Mouse (Mus musculus) stomach, embryonic 15.5 days (tissue): ENCODE measurements at regions not wholly inside any gene's neighbourhood (a gene's known extent, or its start where the extent isn't known, plus 50 kb on each side); places are given as distances from the start of the nearest gene placed in this dataset.

ENCODE experiments used
- ATAC-seq: fragments of 200-750 bp; cut with Nextera tagmentation; 2 replicates; pipeline ENCODE4 v1.8.0; 2017; ENCODE audit warnings: low read depth, moderate number of reproducible peaks, moderate TSS enrichment; ENCODE audit not compliant: insufficient read depth, low FRiP score
- H3K27ac ChIP-seq: fragments of 300-500 bp; sonication (generic); 2 replicates; pipeline ENCODE4 v1.5.1; 2015; ENCODE audit warnings: mild to moderate bottlenecking, inconsistent platforms
- H3K27me3 ChIP-seq: fragments of 300-500 bp; sonication (generic); replicated peaks from 2 replicates; pipeline ENCODE4 v1.6.1; 2015; ENCODE audit warnings: inconsistent platforms
- H3K36me3 ChIP-seq: fragments of 300-500 bp; sonication (generic); 2 replicates; pipeline ENCODE4 v1.6.1; 2015; ENCODE audit warnings: inconsistent platforms
- H3K4me1 ChIP-seq: fragments of 300-500 bp; sonication (generic); 2 replicates; pipeline ENCODE4 v1.6.1; 2015; ENCODE audit warnings: inconsistent platforms
- H3K4me2 ChIP-seq: fragments of 300-500 bp; sonication (generic); 2 replicates; pipeline ENCODE4 v1.6.1; 2015; ENCODE audit warnings: mild to moderate bottlenecking, inconsistent platforms
- H3K4me3 ChIP-seq: fragments of 300-500 bp; sonication (generic); replicated peaks from 2 replicates; pipeline ENCODE4 v1.5.1; 2015; ENCODE audit warnings: inconsistent platforms
- H3K9ac ChIP-seq: fragments of 300-500 bp; sonication (generic); 2 replicates; pipeline ENCODE4 v1.6.1; 2015; ENCODE audit warnings: inconsistent platforms
- H3K9me3 ChIP-seq: fragments of 300-500 bp; sonication (generic); 2 replicates; pipeline ENCODE4 v1.6.1; 2016; ENCODE audit warnings: inconsistent platforms
- WGBS: fragments of 180-500 bp; shearing (Covaris S2); methylation state at CpG from one replicate; pipeline ENCODE4 v1.1.7; 2015; 5-methylcytosine and 5-hydroxymethylcytosine counted together

DNA sequence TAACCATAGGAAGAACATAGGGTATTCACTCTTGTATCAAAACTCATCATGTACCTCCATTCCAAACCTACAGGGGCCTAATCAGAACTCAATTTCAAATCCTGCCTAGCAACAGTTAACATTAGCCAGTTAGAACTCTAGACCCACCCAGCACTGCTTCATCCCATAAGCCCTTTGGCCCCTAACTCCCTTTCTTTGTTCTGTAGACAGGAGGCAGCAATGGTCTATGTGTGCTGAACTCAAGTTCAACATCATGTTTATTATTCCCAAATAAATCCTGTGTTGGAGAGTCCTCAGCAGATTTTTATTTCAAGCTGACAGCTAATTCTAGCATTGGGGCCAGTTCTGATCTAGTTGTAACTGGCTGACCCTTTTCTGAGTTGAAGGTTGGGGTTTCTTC lies 112.2 kb downstream of the Ipo8 start:
- Histone ChIP-seq H3K27ac (no peak overlapping the region), H3K27me3 (no peaks in the 10 kb centered on the region), H3K4me1 (no peaks in the 10 kb centered on the region), H3K9ac (no peak overlapping the region), H3K4me3 (no peak overlapping the region), H3K36me3 (no peaks in the 10 kb centered on the region), H3K9me3 (no peaks in the 10 kb centered on the region), H3K4me2 (no peak overlapping the region)
- ATAC-seq, result no peak

DNA sequence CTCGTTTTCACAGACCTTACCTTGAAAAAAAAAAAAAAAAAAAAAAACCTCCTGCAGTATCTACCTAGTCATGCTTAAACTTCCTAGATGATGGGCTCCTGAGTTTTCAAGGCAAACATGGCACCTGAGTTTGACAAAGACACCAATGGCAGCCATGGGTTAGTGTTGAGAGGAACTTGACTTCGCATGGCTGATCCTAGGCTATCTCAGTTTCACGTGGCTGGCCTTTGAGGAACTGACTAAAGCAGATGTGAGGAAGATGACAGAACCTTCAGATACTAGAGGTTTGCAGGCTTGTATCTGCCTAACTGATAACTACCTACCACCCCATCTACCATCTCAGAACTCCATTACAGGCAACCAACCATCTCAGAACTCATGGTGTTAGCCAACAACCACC lies 120.9 kb downstream of the Ipo8 start:
- Histone ChIP-seq H3K4me3 (no peak overlapping the region), H3K27me3 (no peaks in the 10 kb centered on the region), H3K9me3 (no peaks in the 10 kb centered on the region), H3K36me3 (no peaks in the 10 kb centered on the region), H3K4me1 (no peaks in the 10 kb centered on the region), H3K9ac (no peak overlapping the region), H3K4me2 (no peak overlapping the region), H3K27ac (no peak overlapping the region)
- ATAC-seq, result no peak
- whole genome bisulfite sequencing, result 80% methylated on average over 3 of the region's 3 CpGs

DNA sequence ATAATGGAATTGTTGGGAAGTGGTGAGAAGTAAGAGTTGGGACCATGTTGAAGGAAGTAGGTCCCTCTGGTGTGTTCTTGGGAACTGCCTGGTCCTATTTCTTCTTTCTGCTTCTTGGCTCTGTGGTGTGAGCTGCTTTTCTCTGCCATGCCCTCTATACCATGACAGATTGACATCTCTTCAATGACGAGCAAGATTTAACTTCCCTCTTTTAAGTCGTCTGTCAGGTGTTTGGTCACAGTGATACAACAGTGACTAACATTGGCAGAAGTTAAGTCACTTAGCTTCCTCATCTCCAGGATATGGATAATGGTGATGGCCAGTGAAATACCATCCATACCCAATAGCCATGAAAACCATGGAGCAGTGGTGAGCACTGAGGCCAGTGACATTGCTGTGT lies 122.9 kb downstream of the Ipo8 start:
- WGBS, result 85% methylated on average over 2 of the region's 2 CpGs
- no peak overlapping the region for H3K4me3 ChIP-seq
- H3K9me3 ChIP-seq, result no peaks in the 10 kb centered on the region
- no peaks in the 10 kb centered on the region for H3K4me1 ChIP-seq
- H3K27ac ChIP-seq, result no peak overlapping the region
- H3K27me3 ChIP-seq, result no peaks in the 10 kb centered on the region
- no peak for ATAC-seq
- H3K36me3 ChIP-seq, result no peaks in the 10 kb centered on the region
- no peak overlapping the region for H3K4me2 ChIP-seq
- H3K9ac ChIP-seq, result no peak overlapping the region

GRCm38 (mm10) chr6:148705711-148706110 lies 125.6 kb downstream of the Ipo8 start:
- Histone ChIP-seq H3K27me3 (no peaks in the 10 kb centered on the region), H3K9ac (no peak overlapping the region), H3K4me2 (no peak overlapping the region), H3K27ac (no peak overlapping the region), H3K36me3 (no peaks in the 10 kb centered on the region), H3K9me3 (no peaks in the 10 kb centered on the region), H3K4me1 (no peaks in the 10 kb centered on the region), H3K4me3 (no peak overlapping the region)
- WGBS, result 38% methylated on average over 2 of the region's 2 CpGs
- ATAC-seq, result no peak

- H3K4me3 ChIP-seq, result no peak overlapping the region
- no peaks in the 10 kb centered on the region for H3K9me3 ChIP-seq
- H3K27ac ChIP-seq, result no peak overlapping the region
- no peak overlapping the region for H3K4me2 ChIP-seq
- ATAC-seq, result 0 out of 2 replicates have a peak, but pooled peaks have one; percentile 7
- no peaks in the 10 kb centered on the region for H3K27me3 ChIP-seq
- H3K9ac ChIP-seq, result no peak overlapping the region
- WGBS, result 43% methylated on average over 4 of the region's 4 CpGs
- H3K36me3 ChIP-seq, result no peaks in the 10 kb centered on the region
- H3K4me1 ChIP-seq, result no peaks in the 10 kb centered on the region
These were observed 137.9 kb downstream of the Ipo8 start for GRCm38 (mm10) chr6:148693329-148693728.

DNA sequence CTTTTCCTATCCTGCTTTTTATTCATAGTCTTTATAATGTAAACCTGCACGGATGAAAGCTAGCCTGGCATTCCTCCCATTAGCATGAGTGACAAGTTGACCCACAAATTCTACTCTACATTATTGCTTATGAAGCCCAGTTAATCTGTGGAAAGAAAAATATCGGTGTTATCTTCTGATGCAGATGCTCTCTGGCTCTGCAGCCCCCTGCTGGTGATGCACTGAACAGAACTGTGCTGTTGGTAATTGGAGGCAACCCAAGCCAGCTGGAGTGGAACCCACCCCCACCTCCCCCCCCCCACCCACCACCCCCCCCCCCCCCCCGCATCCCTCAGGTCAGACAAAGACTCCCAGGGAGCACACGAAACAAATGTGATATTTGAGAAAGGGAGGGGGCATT lies 143.5 kb downstream of the Ipo8 start:
- Histone ChIP-seq H3K27ac (no peak overlapping the region), H3K4me2 (no peak overlapping the region), H3K4me1 (no peaks in the 10 kb centered on the region), H3K27me3 (no peaks in the 10 kb centered on the region), H3K9me3 (no peaks in the 10 kb centered on the region), H3K36me3 (no peaks in the 10 kb centered on the region), H3K4me3 (no peak overlapping the region), H3K9ac (no peak overlapping the region)
- WGBS, result 24% methylated on average over 3 of the region's 4 CpGs
- ATAC-seq, result no peak

DNA sequence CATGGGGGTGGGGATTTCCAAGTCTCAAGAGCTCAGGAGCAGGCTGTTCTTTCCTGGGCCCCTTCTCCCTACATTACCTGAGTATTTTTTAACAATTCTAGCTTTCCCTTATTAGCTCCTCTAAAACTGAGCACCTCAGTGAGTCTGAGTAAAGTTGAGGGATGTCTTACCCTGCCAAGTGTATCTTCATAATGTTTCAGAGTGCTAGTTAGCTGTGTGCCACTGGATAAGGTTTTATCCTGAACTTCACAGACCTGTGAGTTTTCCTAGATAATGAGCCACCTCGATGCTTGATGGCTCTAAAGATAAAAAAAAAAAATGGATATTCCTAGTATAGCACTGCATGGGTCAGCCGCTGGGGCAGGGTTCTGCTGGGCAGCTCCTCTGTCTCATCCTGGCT lies 171.1 kb downstream of the Ipo8 start:
- ATAC-seq, result no peak
- no peaks in the 10 kb centered on the region for H3K4me1 ChIP-seq
- no peak overlapping the region for H3K4me3 ChIP-seq
- no peak overlapping the region for H3K9ac ChIP-seq
- H3K27me3 ChIP-seq, result no peaks in the 10 kb centered on the region
- H3K9me3 ChIP-seq, result no peaks in the 10 kb centered on the region
- no peak overlapping the region for H3K4me2 ChIP-seq
- no peak overlapping the region for H3K27ac ChIP-seq
- WGBS, result 71% methylated on average over 2 of the region's 2 CpGs
- no peaks in the 10 kb centered on the region for H3K36me3 ChIP-seq

- Histone ChIP-seq H3K27ac (no peak overlapping the region), H3K9ac (no peak overlapping the region), H3K9me3 (no peaks in the 10 kb centered on the region), H3K4me2 (no peak overlapping the region), H3K27me3 (no peaks in the 10 kb centered on the region), H3K4me1 (no peaks in the 10 kb centered on the region), H3K4me3 (no peak overlapping the region), H3K36me3 (no peaks in the 10 kb centered on the region)
- no peak for ATAC-seq
- WGBS, result 46% methylated on average over 3 of the region's 3 CpGs
These were observed 178.1 kb downstream of the Ipo8 start for GRCm38 (mm10) chr6:148653216-148653615.

GRCm38 (mm10) chr6:148652434-148652833 lies 178.8 kb downstream of the Ipo8 start:
- Histone ChIP-seq H3K36me3 (no peaks in the 10 kb centered on the region), H3K4me1 (no peaks in the 10 kb centered on the region), H3K27me3 (no peaks in the 10 kb centered on the region), H3K9me3 (no peaks in the 10 kb centered on the region), H3K9ac (no peak overlapping the region), H3K27ac (no peak overlapping the region), H3K4me2 (no peak overlapping the region), H3K4me3 (no peak overlapping the region)
- 72% methylated on average over 4 of the region's 4 CpGs for WGBS
- no peak for ATAC-seq

GRCm38 (mm10) chr6:148647423-148648390 lies 183.6 kb downstream of the Ipo8 start:
- peak; percentile 72; the same call in 1 of the 2 replicates for ATAC-seq
- Histone ChIP-seq H3K36me3 (no peaks in the 10 kb centered on the region), H3K9me3 (no peaks in the 10 kb centered on the region), H3K4me1 (no peaks in the 10 kb centered on the region), H3K27me3 (no peaks in the 10 kb centered on the region), H3K4me3 (no peak overlapping the region), H3K4me2 (no peak overlapping the region), H3K9ac (no peak overlapping the region), H3K27ac (no peak overlapping the region)
- WGBS, result 70% methylated on average over 2 of the region's 2 CpGs

GRCm38 (mm10) chr6:148640595-148640994 lies 190.7 kb downstream of the Ipo8 start:
- no peak overlapping the region for H3K27ac ChIP-seq
- no peak overlapping the region for H3K4me2 ChIP-seq
- H3K36me3 ChIP-seq, result no peaks in the 10 kb centered on the region
- no peak overlapping the region for H3K4me3 ChIP-seq
- no peaks in the 10 kb centered on the region for H3K9me3 ChIP-seq
- no peak overlapping the region for H3K9ac ChIP-seq
- WGBS, result 83% methylated on average over 1 of the region's 1 CpGs
- H3K4me1 ChIP-seq, result no peaks in the 10 kb centered on the region
- ATAC-seq, result no peak
- no peaks in the 10 kb centered on the region for H3K27me3 ChIP-seq

- H3K9me3 ChIP-seq, result no peaks in the 10 kb centered on the region
- no peak overlapping the region for H3K4me3 ChIP-seq
- H3K4me2 ChIP-seq, result no peak overlapping the region
- ATAC-seq, result no peak
- no peak overlapping the region for H3K27ac ChIP-seq
- no peaks in the 10 kb centered on the region for H3K4me1 ChIP-seq
- no peaks in the 10 kb centered on the region for H3K36me3 ChIP-seq
- WGBS, result 62% methylated on average over 2 of the region's 2 CpGs
- H3K27me3 ChIP-seq, result no peaks in the 10 kb centered on the region
- H3K9ac ChIP-seq, result no peak overlapping the region
These were observed 190.0 kb upstream of the Tmtc1 start for GRCm38 (mm10) chr6:148634148-148634547.
